Mouse (Mus musculus): ENCODE data around the gene Fdxacb1. TPM values are rescaled to one million over a fixed set of nuclear protein-coding genes. Genes with fewer than 3 reads are reported as not detected.

Fdxacb1 gene
- total RNA-seq, 1 experiment from 2014 or later: 16.5 TPM

GRCm38 (mm10) chr9:50795266-50795665 lies 27.2 kb downstream of the Fdxacb1 start:
- ATAC-seq (replicated peaks; ENCODE audit: insufficient number of reproducible peaks, low FRiP score, low TSS enrichment, poor library complexity, severe bottlenecking): no peak

- ATAC-seq (replicated peaks; ENCODE audit: insufficient number of reproducible peaks, low FRiP score, low TSS enrichment, poor library complexity, severe bottlenecking): no peak
Observed at GRCm38 (mm10) chr9:50796776-50797175, 28.7 kb downstream of the Fdxacb1 start.

GRCm38 (mm10) chr9:50797641-50798040 lies 29.6 kb downstream of the Fdxacb1 start:
- no peak for ATAC-seq (replicated peaks; ENCODE audit: insufficient number of reproducible peaks, low FRiP score, low TSS enrichment, poor library complexity, severe bottlenecking)

GRCm38 (mm10) chr9:50798368-50798767 lies 30.3 kb downstream of the Fdxacb1 start:
- no peak for ATAC-seq (replicated peaks; ENCODE audit: insufficient number of reproducible peaks, low FRiP score, low TSS enrichment, poor library complexity, severe bottlenecking)

- no peak for ATAC-seq (replicated peaks; ENCODE audit: insufficient number of reproducible peaks, low FRiP score, low TSS enrichment, poor library complexity, severe bottlenecking)
Observed at GRCm38 (mm10) chr9:50800985-50801384, 32.9 kb downstream of the Fdxacb1 start.

GRCm38 (mm10) chr9:50803055-50803671 lies 35.1 kb downstream of the Fdxacb1 start:
- no peak for ATAC-seq (replicated peaks; ENCODE audit: insufficient number of reproducible peaks, low FRiP score, low TSS enrichment, poor library complexity, severe bottlenecking)

GRCm38 (mm10) chr9:50808471-50808870 lies 40.4 kb downstream of the Fdxacb1 start:
- no peak for ATAC-seq (replicated peaks; ENCODE audit: insufficient number of reproducible peaks, low FRiP score, low TSS enrichment, poor library complexity, severe bottlenecking)

GRCm38 (mm10) chr9:50809146-50809545 lies 41.1 kb downstream of the Fdxacb1 start:
- no peak for ATAC-seq (replicated peaks; ENCODE audit: insufficient number of reproducible peaks, low FRiP score, low TSS enrichment, poor library complexity, severe bottlenecking)

GRCm38 (mm10) chr9:50811187-50811586 lies 43.2 kb downstream of the Fdxacb1 start:
- ATAC-seq (replicated peaks; ENCODE audit: insufficient number of reproducible peaks, low FRiP score, low TSS enrichment, poor library complexity, severe bottlenecking): no peak

- ATAC-seq (replicated peaks; ENCODE audit: insufficient number of reproducible peaks, low FRiP score, low TSS enrichment, poor library complexity, severe bottlenecking): no peak
Observed at GRCm38 (mm10) chr9:50811746-50812145, 43.7 kb downstream of the Fdxacb1 start.

GRCm38 (mm10) chr9:50813796-50814195 lies 45.8 kb downstream of the Fdxacb1 start:
- ATAC-seq (replicated peaks; ENCODE audit: insufficient number of reproducible peaks, low FRiP score, low TSS enrichment, poor library complexity, severe bottlenecking): no peak

- ATAC-seq (replicated peaks; ENCODE audit: insufficient number of reproducible peaks, low FRiP score, low TSS enrichment, poor library complexity, severe bottlenecking): no peak
Observed at GRCm38 (mm10) chr9:50815666-50816065, 47.6 kb downstream of the Fdxacb1 start.

- no peak for ATAC-seq (replicated peaks; ENCODE audit: insufficient number of reproducible peaks, low FRiP score, low TSS enrichment, poor library complexity, severe bottlenecking)
Observed at GRCm38 (mm10) chr9:50816512-50816911, 48.5 kb downstream of the Fdxacb1 start.

- ATAC-seq (replicated peaks; ENCODE audit: insufficient number of reproducible peaks, low FRiP score, low TSS enrichment, poor library complexity, severe bottlenecking): no peak
Observed at GRCm38 (mm10) chr9:50818050-50818449, 50.0 kb downstream of the Fdxacb1 start.

GRCm38 (mm10) chr9:50819716-50820115 lies 51.7 kb downstream of the Fdxacb1 start:
- no peak for ATAC-seq (replicated peaks; ENCODE audit: insufficient number of reproducible peaks, low FRiP score, low TSS enrichment, poor library complexity, severe bottlenecking)

- no peak for ATAC-seq (replicated peaks; ENCODE audit: insufficient number of reproducible peaks, low FRiP score, low TSS enrichment, poor library complexity, severe bottlenecking)
Observed at GRCm38 (mm10) chr9:50821651-50822050, 53.6 kb downstream of the Fdxacb1 start.

- ATAC-seq (replicated peaks; ENCODE audit: insufficient number of reproducible peaks, low FRiP score, low TSS enrichment, poor library complexity, severe bottlenecking): no peak
Observed at GRCm38 (mm10) chr9:50822216-50822615, 54.2 kb downstream of the Fdxacb1 start.
